Mouse (Mus musculus) heart, embryonic 12.5 days (tissue): ENCODE data around the gene Shb. TPM values are rescaled to one million over a fixed set of nuclear protein-coding genes. Genes with fewer than 3 reads are reported as not detected.
"Not testable (repeated sequence)": the region's sequence is repeated elsewhere in the genome, so short reads cannot be mapped to it uniquely, and the experiment has no call there.

ENCODE experiments used
- ATAC-seq: fragments of 200-750 bp; cut with Nextera tagmentation; 2 replicates; pipeline ENCODE4 v1.8.0; 2017; ENCODE audit warnings: moderate TSS enrichment, moderate library complexity; ENCODE audit not compliant: insufficient number of reproducible peaks, low FRiP score
- H3K27ac ChIP-seq: fragments of 300-500 bp; sonication (generic); 2 replicates; pipeline ENCODE4 v1.5.1; 2016; ENCODE audit warnings: mild to moderate bottlenecking, moderate library complexity; ENCODE audit not compliant: poor library complexity, severe bottlenecking
- H3K27me3 ChIP-seq: fragments of 300-500 bp; sonication (generic); replicated peaks from 2 replicates; pipeline ENCODE4 v1.6.1; 2016; ENCODE audit warnings: mild to moderate bottlenecking, moderate library complexity
- H3K36me3 ChIP-seq: fragments of 300-500 bp; sonication (generic); 2 replicates; pipeline ENCODE4 v1.6.1; 2016; ENCODE audit warnings: mild to moderate bottlenecking, moderate library complexity
- H3K4me1 ChIP-seq: fragments of 300-500 bp; sonication (generic); replicated peaks from 2 replicates; pipeline ENCODE4 v1.6.1; 2016; ENCODE audit warnings: mild to moderate bottlenecking
- H3K4me2 ChIP-seq: fragments of 300-500 bp; sonication (generic); 2 replicates; pipeline ENCODE4 v1.6.1; 2016; ENCODE audit warnings: mild to moderate bottlenecking, moderate library complexity
- H3K4me3 ChIP-seq: fragments of 300-500 bp; sonication (generic); 2 replicates; pipeline ENCODE4 v1.5.1; 2016; ENCODE audit warnings: mild to moderate bottlenecking
- H3K9ac ChIP-seq: fragments of 300-500 bp; sonication (generic); 2 replicates; pipeline ENCODE4 v1.6.1; 2016; ENCODE audit warnings: mild to moderate bottlenecking, moderate library complexity
- H3K9me3 ChIP-seq: fragments of 300-500 bp; sonication (generic); replicated peaks from 2 replicates; pipeline ENCODE4 v1.6.1; 2016; ENCODE audit warnings: mild to moderate bottlenecking, moderate library complexity
- WGBS: fragments of 180-500 bp; shearing (Covaris S2); methylation state at CpG from one replicate; pipeline ENCODE4 v1.1.7; 2016; 5-methylcytosine and 5-hydroxymethylcytosine counted together
- polyA plus RNA-seq: library from polyadenylated mRNA; unstranded; fragments of >200 nt; fragmentation: Nextera tagmentation; extraction: Ambion mirVana; gene quantifications from 2 replicates; pipeline ENCODE4 v1.2.1, GENCODE M21; 2016

The Shb gene
- polyA plus RNA-seq, 1 experiment from 2014 or later = 15.3 TPM

DNA sequence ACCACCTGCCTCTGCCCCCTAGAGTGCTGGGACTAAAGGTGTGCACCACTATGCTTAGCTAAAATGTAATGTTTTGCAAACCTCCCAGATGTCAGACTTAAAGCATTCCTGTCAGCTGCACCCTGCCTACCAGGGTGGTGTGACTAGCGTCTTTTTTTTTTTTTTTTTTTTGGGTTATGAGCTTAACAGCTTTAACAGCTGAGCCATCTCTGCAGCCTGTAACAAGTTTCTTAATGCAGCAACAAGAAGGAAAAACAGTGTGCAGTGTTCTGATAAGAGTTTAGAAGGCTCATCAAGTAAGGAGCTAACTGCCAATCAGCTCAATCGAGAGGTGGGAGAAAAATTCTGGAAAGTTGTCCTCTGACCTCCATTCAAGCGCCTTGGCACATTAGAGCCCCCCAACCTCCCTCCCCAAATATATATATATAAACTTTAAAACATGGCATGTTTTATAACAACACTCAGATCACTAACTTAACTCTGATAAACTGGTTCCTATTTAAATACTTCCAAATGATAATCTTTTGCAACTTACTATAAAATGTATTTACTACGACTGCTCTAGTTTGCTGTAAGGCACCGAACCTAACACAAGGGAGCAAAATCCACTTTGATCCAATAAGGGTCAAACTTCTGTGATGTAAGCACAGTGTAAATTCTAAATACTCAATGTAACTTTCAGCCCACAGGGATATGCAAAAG, 125.1 kb downstream of the Shb start:
- H3K27me3 ChIP-seq = no peaks in the 10 kb centered on the region
- H3K4me2 ChIP-seq = peak overlapping the region; percentile 73
- H3K9ac ChIP-seq = peak overlapping the region; percentile 97
- 55% methylated on average over 5 of the region's 5 CpGs for WGBS
- peaks cover 18% of the 10 kb centered on the region for H3K36me3 ChIP-seq
- H3K27ac ChIP-seq = no peak overlapping the region; the same call in 1 of the 2 replicates
- ATAC-seq = no peak
- H3K9me3 ChIP-seq = no peaks in the 10 kb centered on the region
- peak overlapping the region; percentile 97 for H3K4me3 ChIP-seq
- H3K4me1 ChIP-seq = peaks cover 50% of the 10 kb centered on the region

- Histone ChIP-seq H3K9ac (no peak overlapping the region), H3K4me1 (peaks cover 48% of the 10 kb centered on the region), H3K27ac (no peak overlapping the region; the same call in 1 of the 2 replicates), H3K4me3 (no peak overlapping the region; the same call in 1 of the 2 replicates), H3K9me3 (no peaks in the 10 kb centered on the region), H3K36me3 (peaks cover 24% of the 10 kb centered on the region), H3K27me3 (no peaks in the 10 kb centered on the region), H3K4me2 (peak overlapping the region; percentile 73)
- 88% methylated on average over 7 of the region's 7 CpGs for WGBS
- ATAC-seq = no peak
Observed at GRCm38 (mm10) chr4:45406397-45406796, 125.9 kb downstream of the Shb start.

- WGBS = 70% methylated on average over 7 of the region's 7 CpGs
- ATAC-seq = no peak
- Histone ChIP-seq H3K36me3 (peaks cover 32% of the 10 kb centered on the region), H3K27me3 (no peaks in the 10 kb centered on the region), H3K4me2 (no peak overlapping the region), H3K9me3 (no peaks in the 10 kb centered on the region), H3K4me1 (peaks cover 48% of the 10 kb centered on the region), H3K9ac (no peak overlapping the region), H3K4me3 (no peak overlapping the region), H3K27ac (no peak overlapping the region)
Observed at GRCm38 (mm10) chr4:45405315-45405714, 127.0 kb downstream of the Shb start.

DNA sequence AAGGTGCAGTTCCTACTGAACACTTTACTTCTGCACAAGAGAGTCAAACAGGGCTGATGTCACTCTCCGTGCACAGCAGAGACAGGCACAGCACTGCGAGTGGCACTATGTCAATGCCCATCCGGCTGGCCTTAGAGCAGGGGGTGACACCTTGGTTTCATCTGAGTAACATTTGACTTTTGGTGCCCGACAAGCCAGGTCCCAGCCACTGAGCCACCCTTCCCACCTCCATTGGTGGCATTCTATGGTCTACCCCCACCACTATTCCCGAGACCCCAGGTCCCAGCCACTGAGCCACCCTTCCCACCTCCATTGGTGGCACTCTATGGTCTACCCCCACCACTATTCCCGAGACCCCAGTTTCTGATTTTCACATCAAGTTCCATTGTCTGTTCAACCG, 128.2 kb downstream of the Shb start:
- no peak for ATAC-seq
- Histone ChIP-seq H3K27me3 (no peaks in the 10 kb centered on the region), H3K9ac (no peak overlapping the region), H3K27ac (no peak overlapping the region), H3K4me1 (peaks cover 45% of the 10 kb centered on the region), H3K4me2 (no peak overlapping the region), H3K36me3 (peaks cover 44% of the 10 kb centered on the region), H3K9me3 (no peaks in the 10 kb centered on the region), H3K4me3 (no peak overlapping the region)
- 93% methylated on average over 7 of the region's 7 CpGs for WGBS

GRCm38 (mm10) chr4:45403499-45403878, 128.8 kb downstream of the Shb start:
- 0 out of 2 replicates have a peak overlapping the region, but pooled peaks have one; percentile 1 for H3K9ac ChIP-seq
- no peak overlapping the region for H3K4me2 ChIP-seq
- no peak for ATAC-seq
- peaks cover 50% of the 10 kb centered on the region for H3K36me3 ChIP-seq
- no peak overlapping the region for H3K4me3 ChIP-seq
- no peaks in the 10 kb centered on the region for H3K9me3 ChIP-seq
- peak overlapping the region; percentile 10; the same call in 1 of the 2 replicates for H3K27ac ChIP-seq
- no peaks in the 10 kb centered on the region for H3K27me3 ChIP-seq
- peaks cover 48% of the 10 kb centered on the region for H3K4me1 ChIP-seq
- WGBS = 70% methylated on average over 7 of the region's 7 CpGs

GRCm38 (mm10) chr4:45402878-45403498, 129.3 kb downstream of the Shb start:
- H3K27ac ChIP-seq = peak overlapping the region; percentile 10; the same call in 1 of the 2 replicates
- no peak overlapping the region for H3K4me2 ChIP-seq

DNA sequence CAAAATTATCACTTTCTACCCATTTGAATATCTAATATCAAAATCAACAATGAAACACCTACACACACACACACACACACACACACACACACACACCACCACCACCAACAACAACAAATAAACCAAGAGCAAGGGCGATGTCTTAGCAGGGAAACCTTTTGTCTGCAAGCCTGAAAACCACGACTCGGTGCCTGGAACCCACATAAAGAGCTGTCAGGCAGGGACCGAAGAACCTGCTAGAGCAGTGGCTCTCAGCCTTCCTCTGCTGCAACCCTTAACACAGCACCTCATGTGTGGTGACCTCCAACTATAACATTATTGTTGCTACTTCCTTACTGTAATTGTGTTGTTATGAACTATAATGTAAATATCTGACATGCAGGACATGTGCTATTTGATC, 130.0 kb downstream of the Shb start:
- Histone ChIP-seq H3K9ac (no peak overlapping the region), H3K36me3 (peaks cover 62% of the 10 kb centered on the region), H3K27me3 (no peaks in the 10 kb centered on the region), H3K27ac (no peak overlapping the region), H3K4me1 (peaks cover 42% of the 10 kb centered on the region), H3K4me3 (no peak overlapping the region), H3K9me3 (no peaks in the 10 kb centered on the region), H3K4me2 (no peak overlapping the region)
- WGBS = 92% methylated on average over 4 of the region's 4 CpGs
- no peak for ATAC-seq

More at GRCm38 (mm10) chr4:45402878-45403498, 129.3 kb downstream of the Shb start:
- Histone ChIP-seq H3K9me3 (no peaks in the 10 kb centered on the region), H3K27me3 (no peaks in the 10 kb centered on the region), H3K4me1 (peaks cover 48% of the 10 kb centered on the region), H3K4me3 (no peak overlapping the region), H3K9ac (0 out of 2 replicates have a peak overlapping the region, but pooled peaks have one; percentile 1), H3K36me3 (peaks cover 55% of the 10 kb centered on the region)
- ATAC-seq = no peak
- WGBS = 39% methylated on average over 7 of the region's 7 CpGs

DNA sequence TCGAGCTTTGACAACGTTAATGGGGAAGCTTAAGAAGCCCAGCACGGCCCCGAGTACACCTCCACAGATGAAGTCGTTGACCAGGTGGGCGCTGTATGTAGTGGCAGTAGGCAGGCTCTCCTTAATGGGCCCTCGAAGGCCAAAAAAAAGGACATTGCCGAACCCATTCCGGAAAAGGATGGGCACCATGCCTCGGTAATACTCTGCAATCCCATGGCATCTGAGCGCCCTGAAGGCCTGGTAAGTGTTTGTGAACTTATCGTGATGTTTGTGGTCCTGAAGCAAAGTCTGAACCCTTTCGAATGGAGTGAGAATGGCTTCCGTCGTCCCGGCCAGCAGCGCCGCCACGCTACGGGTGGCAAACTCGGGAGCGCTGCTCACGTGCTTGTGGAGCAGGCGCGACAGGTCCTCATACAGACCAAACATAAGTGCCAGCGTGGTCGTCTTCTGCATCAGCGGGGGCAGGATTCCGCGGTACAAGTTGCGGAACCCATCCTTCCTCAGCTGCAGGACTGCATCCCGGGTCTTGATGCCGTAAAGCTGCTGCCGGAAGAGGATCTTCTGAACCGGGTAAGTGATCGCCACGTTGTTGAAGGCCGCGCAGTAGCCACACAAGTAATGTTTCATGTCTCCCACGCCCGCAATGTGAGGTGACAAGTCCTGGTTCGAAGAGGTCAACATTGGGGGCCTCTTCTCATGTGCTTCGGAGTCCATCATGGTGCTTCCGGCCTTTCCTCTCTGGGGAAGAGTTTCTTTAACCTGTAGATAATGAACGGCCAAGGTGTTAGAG, 132.7 kb downstream of the Shb start:
- peaks cover 24% of the 10 kb centered on the region for H3K4me1 ChIP-seq
- no peaks in the 10 kb centered on the region for H3K27me3 ChIP-seq
- WGBS = 94% methylated on average over 45 of the region's 45 CpGs
- no peak overlapping the region for H3K4me2 ChIP-seq
- no peaks in the 10 kb centered on the region for H3K9me3 ChIP-seq
- peaks cover 76% of the 10 kb centered on the region for H3K36me3 ChIP-seq
- H3K4me3 ChIP-seq = no peak overlapping the region
- no peak overlapping the region for H3K9ac ChIP-seq
- no peak for ATAC-seq
- no peak overlapping the region for H3K27ac ChIP-seq

DNA sequence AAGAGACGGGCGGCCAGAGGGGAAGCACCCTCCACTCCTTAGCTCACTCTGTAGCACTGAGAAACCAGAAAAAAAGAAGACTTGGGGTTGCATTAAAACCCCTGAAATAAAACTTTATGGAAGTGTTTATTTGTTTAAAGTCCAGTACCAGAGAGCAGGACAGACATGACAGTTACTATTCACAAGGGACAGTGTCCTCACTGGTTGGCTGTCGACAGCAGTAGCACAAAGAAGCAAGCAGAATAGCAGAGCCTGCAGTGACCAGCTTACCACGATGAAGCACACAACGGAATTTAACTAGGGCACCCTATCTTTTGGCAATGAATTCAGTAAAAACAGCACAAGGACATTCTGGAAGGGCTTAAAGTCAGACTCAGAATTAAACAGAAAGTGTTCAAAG, 134.0 kb downstream of the Shb start:
- peaks cover 14% of the 10 kb centered on the region for H3K4me1 ChIP-seq
- H3K4me2 ChIP-seq, H3K4me3 ChIP-seq, H3K9me3 ChIP-seq, H3K27ac ChIP-seq, H3K9ac ChIP-seq, H3K27me3 ChIP-seq, ATAC-seq: not testable (repeated sequence)
- H3K36me3 ChIP-seq = peaks cover 64% of the 10 kb centered on the region
- 75% methylated on average over 5 of the region's 5 CpGs for WGBS

- H3K9ac ChIP-seq, H3K27ac ChIP-seq, H3K27me3 ChIP-seq, ATAC-seq, H3K9me3 ChIP-seq, H3K4me1 ChIP-seq, H3K4me3 ChIP-seq, H3K4me2 ChIP-seq: not testable (repeated sequence)
- peaks cover 51% of the 10 kb centered on the region for H3K36me3 ChIP-seq
- 84% methylated on average over 6 of the region's 6 CpGs for WGBS
Observed at GRCm38 (mm10) chr4:45396211-45396610, 136.1 kb downstream of the Shb start.

DNA sequence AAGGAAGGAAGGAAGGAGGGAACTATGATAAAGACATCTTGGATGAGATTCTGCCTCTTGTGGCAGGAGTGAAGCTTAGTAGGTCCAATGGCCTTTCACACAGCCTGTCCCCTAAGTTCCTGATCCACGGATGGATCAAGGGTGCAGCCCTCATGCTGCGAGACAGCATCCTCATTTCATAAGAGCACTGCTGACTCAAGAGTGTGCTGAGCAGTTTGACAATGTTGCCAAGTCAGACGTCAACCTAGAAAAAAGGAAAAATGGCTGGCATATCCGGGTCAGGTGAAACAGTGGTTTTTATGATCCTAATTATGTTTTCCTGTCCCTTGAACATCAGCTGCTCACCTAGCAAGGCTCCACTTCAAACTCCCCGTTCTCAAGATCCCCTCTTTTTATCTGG, 138.6 kb downstream of the Shb start:
- Histone ChIP-seq H3K9ac (no peak overlapping the region), H3K27me3 (no peaks in the 10 kb centered on the region), H3K4me1 (peaks cover under 1% of the 10 kb centered on the region; the same call in 1 of the 2 replicates), H3K27ac (no peak overlapping the region), H3K4me2 (no peak overlapping the region), H3K4me3 (no peak overlapping the region), H3K36me3 (peaks cover 28% of the 10 kb centered on the region), H3K9me3 (no peaks in the 10 kb centered on the region)
- 80% methylated on average over 5 of the region's 5 CpGs for WGBS
- ATAC-seq = no peak
